Mouse (Mus musculus): ENCODE results near the gene Ankmy1. TPM values are rescaled to one million over a fixed set of nuclear protein-coding genes. Genes with fewer than 3 reads are reported as not detected.

The Ankmy1 gene
- total RNA-seq, 2 experiments from 2014 or later, result not detected

GRCm38 (mm10) chr1:92914239-92914638 is 11.5 kb upstream of the Ankmy1 start:
- no peak for DNase-seq
- intact Hi-C loops (cut with DNase I), result no loop called here

- intact Hi-C loops (cut with DNase I), result no loop called here
- no peak for DNase-seq
Observed at GRCm38 (mm10) chr1:92912286-92912685, 9.6 kb upstream of the Ankmy1 start.

- no peak for DNase-seq
- intact Hi-C loops (cut with DNase I), result loop anchor here (2.0 kb wide), 1 partner anchor 23 kb away; the partner anchor contains the start of gene Capn10
Observed at GRCm38 (mm10) chr1:92911721-92912138, 9.0 kb upstream of the Ankmy1 start.

- DNase-seq, result peak; percentile 57 to 79
- intact Hi-C loops (cut with DNase I), result loop anchor here (2.0 kb wide), 1 partner anchor 24 kb away; the partner anchor contains the start of gene Capn10
Observed at GRCm38 (mm10) chr1:92910925-92911720, 8.4 kb upstream of the Ankmy1 start.

- intact Hi-C loops (cut with DNase I), result loop anchor here (2.0 kb wide), 1 partner anchor 24 kb away; the partner anchor contains the start of gene Capn10
- peak; percentile 80 to 85 for DNase-seq
Observed at GRCm38 (mm10) chr1:92910239-92910885, 7.7 kb upstream of the Ankmy1 start, which contains the start of gene Rnpepl1. Gene Rnpepl1, plus strand, starts transcription at chr1:92910783.

GRCm38 (mm10) chr1:92909068-92909467 is 6.4 kb upstream of the Ankmy1 start:
- intact Hi-C loops (cut with DNase I), result no loop called here
- no peak for DNase-seq

GRCm38 (mm10) chr1:92908664-92909063 is 6.0 kb upstream of the Ankmy1 start:
- intact Hi-C loops (cut with DNase I), result no loop called here
- no peak for DNase-seq

- no peak for DNase-seq
- intact Hi-C loops (cut with DNase I), result no loop called here
Observed at GRCm38 (mm10) chr1:92907632-92908360, 5.1 kb upstream of the Ankmy1 start.

GRCm38 (mm10) chr1:92906779-92907631 is 4.3 kb upstream of the Ankmy1 start, which contains the start of gene Dusp28:
Gene Dusp28, plus strand, starts transcription at chr1:92906981.
- DNase-seq, result peak; percentile 84 to 87
- intact Hi-C loops (cut with DNase I), result no loop called here

GRCm38 (mm10) chr1:92905703-92906310 is 3.1 kb upstream of the Ankmy1 start:
- DNase-seq, result no peak
- intact Hi-C loops (cut with DNase I), result no loop called here

- no peak for DNase-seq
- intact Hi-C loops (cut with DNase I), result no loop called here
Observed at GRCm38 (mm10) chr1:92903627-92904026, 921 bp upstream of the Ankmy1 start.

GRCm38 (mm10) chr1:92895089-92895488 is 7.6 kb downstream of the Ankmy1 start:
- DNase-seq, result peak; percentile 55 to 64
- intact Hi-C loops (cut with DNase I), result loop anchor here (2.0 to 5.0 kb wide), 2 partner anchors 58 to 200 kb away; no protein-coding TSS in a partner anchor

- intact Hi-C loops (cut with DNase I), result loop anchor here (2.0 kb wide), 2 partner anchors 199 to 241 kb away; no protein-coding TSS in a partner anchor
- no peak for DNase-seq
Observed at GRCm38 (mm10) chr1:92893896-92894295, 8.8 kb downstream of the Ankmy1 start.

GRCm38 (mm10) chr1:92892791-92893190 is 9.9 kb downstream of the Ankmy1 start:
- intact Hi-C loops (cut with DNase I), result loop anchor here (2.0 kb wide), 1 partner anchor 240 kb away; no protein-coding TSS in a partner anchor
- no peak for DNase-seq

- DNase-seq, result no peak
- intact Hi-C loops (cut with DNase I), result no loop called here
Observed at GRCm38 (mm10) chr1:92888901-92889655, 13.6 kb downstream of the Ankmy1 start.

- no peak for DNase-seq
- intact Hi-C loops (cut with DNase I), result no loop called here
Observed at GRCm38 (mm10) chr1:92881982-92882381, 20.7 kb downstream of the Ankmy1 start.

- intact Hi-C loops (cut with DNase I), result no loop called here
- no peak for DNase-seq
Observed at GRCm38 (mm10) chr1:92880101-92880500, 22.6 kb downstream of the Ankmy1 start.

- intact Hi-C loops (cut with DNase I), result no loop called here
- DNase-seq, result no peak
Observed at GRCm38 (mm10) chr1:92879266-92879665, 23.4 kb downstream of the Ankmy1 start.
